Mouse (Mus musculus) layer of hippocampus, adult 9-11 months (tissue): Measurements from ENCODE around the gene Gm20867.
"Not testable (repeated sequence)": the region's sequence is repeated elsewhere in the genome, so short reads cannot be mapped to it uniquely, and the experiment has no call there.

Experiments used
- DNase-seq: peaks from one replicate; pipeline ENCODE4 v3.0.0; 2022

Gene Gm20867

GRCm38 (mm10) chrY:77963104-77963503 is at the start of gene Gm20867:
Gm20867 (minus strand) TSS chrY:77963204.
- not testable (repeated sequence) for DNase-seq
